Mouse (Mus musculus) erythroblast, embryonic 14.5 days (primary cell): ENCODE measurements at regions not wholly inside any gene's neighbourhood (a gene's known extent, or its start where the extent isn't known, plus 50 kb on each side); places are given as distances from the start of the nearest gene placed in this dataset.

ENCODE experiments used
- GATA1 ChIP-seq: IDR thresholded peaks from 2 replicates; pipeline ENCODE4 v1.6.1; 2012; ENCODE audit warnings: low read length, inconsistent platforms, mixed read lengths
- TAL1 ChIP-seq: IDR thresholded peaks from 3 replicates; pipeline ENCODE4 v1.6.1; 2012; ENCODE audit warnings: low read length, inconsistent platforms, mixed read lengths

DNA sequence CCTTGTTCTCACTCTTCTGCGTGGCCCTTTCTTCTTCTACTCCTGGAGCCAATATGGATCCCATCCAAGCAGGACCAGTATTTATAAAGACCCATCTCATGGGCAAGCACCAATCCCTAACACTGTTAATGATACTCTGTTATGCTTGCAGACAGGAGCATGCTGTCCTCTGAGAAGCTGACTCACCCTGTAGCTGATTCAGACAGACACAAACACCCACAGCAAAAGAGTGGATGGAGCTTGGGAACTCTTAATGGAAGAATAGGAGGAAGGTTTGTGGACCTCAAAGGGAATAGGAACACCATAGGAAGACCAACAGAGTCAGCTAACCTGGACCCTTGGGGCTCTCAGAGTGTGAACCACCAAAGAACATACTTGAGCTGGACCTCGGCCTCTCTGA lies 50.3 kb upstream of the Nck2 start:
- no peak for TF ChIP-seq GATA1
- no peak for TF ChIP-seq TAL1
